Mouse (Mus musculus) stomach, embryonic 14.5 days (tissue): ENCODE results near the gene Olfr332. TPM values are rescaled to one million over a fixed set of nuclear protein-coding genes. Genes with fewer than 3 reads are reported as not detected.

Experiments used
- ATAC-seq: fragments of 200-750 bp; cut with Nextera tagmentation; 2 replicates; pipeline ENCODE4 v1.8.0; 2017; ENCODE audit warnings: low read depth, moderate TSS enrichment; ENCODE audit not compliant: insufficient number of reproducible peaks, insufficient read depth, low FRiP score
- H3K27ac ChIP-seq: fragments of 300-500 bp; sonication (generic); 2 replicates; pipeline ENCODE4 v1.5.1; 2014; ENCODE audit warnings: mild to moderate bottlenecking, low read length, moderate library complexity, mixed read lengths
- H3K27me3 ChIP-seq: fragments of 300-500 bp; sonication (generic); 2 replicates; pipeline ENCODE4 v1.6.1; 2014; ENCODE audit warnings: low read length, control low read depth, mixed read lengths; ENCODE audit not compliant: control insufficient read depth, insufficient read depth
- H3K36me3 ChIP-seq: fragments of 300-500 bp; sonication (generic); 2 replicates; pipeline ENCODE4 v1.6.1; 2014; ENCODE audit warnings: mild to moderate bottlenecking, control low read depth, low read length, moderate library complexity, mixed read lengths; ENCODE audit not compliant: control insufficient read depth, insufficient read depth
- H3K4me1 ChIP-seq: fragments of 300-500 bp; sonication (generic); 2 replicates; pipeline ENCODE4 v1.6.1; 2014; ENCODE audit warnings: low read length, control low read depth, mixed read lengths; ENCODE audit not compliant: control insufficient read depth, insufficient read depth
- H3K4me2 ChIP-seq: fragments of 300-500 bp; sonication (generic); replicated peaks from 2 replicates; pipeline ENCODE4 v1.6.1; 2014; ENCODE audit warnings: low read depth, low read length, control low read depth
- H3K4me3 ChIP-seq: fragments of 300-500 bp; sonication (generic); 2 replicates; pipeline ENCODE4 v1.5.1; 2014; ENCODE audit warnings: low read depth, low read length, control low read depth
- H3K9ac ChIP-seq: fragments of 300-500 bp; sonication (generic); replicated peaks from 2 replicates; pipeline ENCODE4 v1.6.1; 2014; ENCODE audit warnings: low read depth, mild to moderate bottlenecking, control low read depth, low read length, moderate library complexity, mixed read lengths
- H3K9me3 ChIP-seq: fragments of 300-500 bp; sonication (generic); 2 replicates; pipeline ENCODE4 v1.6.1; 2016; ENCODE audit warnings: low read depth, low read length, control low read depth; ENCODE audit not compliant: control insufficient read depth
- WGBS: fragments of 180-500 bp; shearing (Covaris S2); extraction: QIAGEN DNeasy Blood & Tissue Kit; methylation state at CpG from one replicate; pipeline ENCODE4 v1.1.7; 2014; 5-methylcytosine and 5-hydroxymethylcytosine counted together
- polyA plus RNA-seq: library from polyadenylated mRNA; unstranded; fragments of >200 nt; fragmentation: Nextera tagmentation; extraction: Ambion mirVana; gene quantifications from 2 replicates; pipeline ENCODE4 v1.2.1, GENCODE M21; 2014

The Olfr332 gene
- polyA plus RNA-seq, 1 experiment from 2014 or later: not detected

- Histone ChIP-seq H3K4me1 (no peaks in the 10 kb centered on the region), H3K36me3 (no peaks in the 10 kb centered on the region), H3K4me2 (no peak overlapping the region), H3K27me3 (no peaks in the 10 kb centered on the region), H3K9me3 (no peaks in the 10 kb centered on the region), H3K4me3 (no peak overlapping the region), H3K27ac (no peak overlapping the region), H3K9ac (no peak overlapping the region)
- no peak for ATAC-seq
- 38% methylated on average over 4 of the region's 4 CpGs for WGBS
These were observed 38.8 kb downstream of the Olfr332 start for GRCm38 (mm10) chr11:58453592-58453991.

DNA sequence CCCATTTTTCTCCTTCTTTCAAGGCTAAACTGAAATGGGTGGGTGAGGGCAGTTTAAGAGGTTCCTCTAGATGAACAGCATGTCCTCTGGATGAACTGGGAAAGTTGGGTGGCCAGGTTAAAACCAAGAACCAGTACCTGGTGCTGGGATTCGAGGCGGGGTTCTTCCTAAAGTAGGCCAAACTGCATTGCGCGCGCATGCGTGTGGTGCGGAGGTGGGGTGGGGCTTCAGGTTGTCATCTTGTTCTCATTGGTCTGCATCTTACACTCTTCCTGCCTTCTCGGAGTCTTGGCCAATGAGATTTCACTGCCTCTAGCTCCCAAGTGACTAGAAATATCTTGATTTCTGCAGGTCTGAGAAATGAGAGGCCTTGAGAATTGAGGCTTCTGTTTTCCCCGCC is 39.6 kb downstream of the Olfr332 start, which contains the start of gene Lypd9:
Lypd9 (minus strand) TSS at position 165 of the 400 bp plus-strand sequence.
- no peak for ATAC-seq
- no peaks in the 10 kb centered on the region for H3K36me3 ChIP-seq
- 94% methylated on average over 9 of the region's 9 CpGs for WGBS

More for the DNA sequence above, 39.6 kb downstream of the Olfr332 start, which contains the start of gene Lypd9:
- Histone ChIP-seq H3K4me2 (no peak within 1 kb of the TSS), H3K9me3 (no peaks in the 10 kb centered on the region), H3K4me3 (no peak within 1 kb of the TSS), H3K27ac (no peak within 1 kb of the TSS), H3K27me3 (no peaks in the 10 kb centered on the region), H3K4me1 (no peaks in the 10 kb centered on the region), H3K9ac (no peak within 1 kb of the TSS)

Other genes starting within 250 kb of the Olfr332 start
- not detected in 2 replicates for gene 4930438A08Rik, start 217.8 kb downstream of the Olfr332 start, polyA plus RNA-seq
- gene Zfp692, start 185.5 kb downstream of the Olfr332 start, polyA plus RNA-seq: 19.8 and 21.3 TPM in 2 replicates
- 41.8 and 44.9 TPM in 2 replicates for gene Zfp672, start 162.2 kb downstream of the Olfr332 start, polyA plus RNA-seq
- gene Sh3bp5l, start 161.8 kb downstream of the Olfr332 start, polyA plus RNA-seq: 22.4 and 24.2 TPM in 2 replicates
- gene Lypd8, start 113.5 kb downstream of the Olfr332 start, polyA plus RNA-seq: 32.0 and 42.9 TPM in 2 replicates
- gene 1810065E05Rik, start 71.4 kb downstream of the Olfr332 start, polyA plus RNA-seq: not detected in 2 replicates
- gene Gm12253, start 60.0 kb downstream of the Olfr332 start, polyA plus RNA-seq: not detected in 2 replicates
- gene Lypd9, start 39.6 kb downstream of the Olfr332 start, polyA plus RNA-seq: not detected in 2 replicates
- not detected in 2 replicates for gene Olfr30, start 30.3 kb downstream of the Olfr332 start, polyA plus RNA-seq
- not detected in 2 replicates for gene Olfr331, start 10.0 kb upstream of the Olfr332 start, polyA plus RNA-seq
- not detected in 2 replicates for gene Olfr330, start 42.3 kb upstream of the Olfr332 start, polyA plus RNA-seq
- not detected in 2 replicates for gene Olfr329-ps, start 53.9 kb upstream of the Olfr332 start, polyA plus RNA-seq
- gene Olfr328, start 63.1 kb upstream of the Olfr332 start, polyA plus RNA-seq: 0.12 TPM in 1 of 2 replicates, not detected in the other
- not detected in 2 replicates for gene Olfr224, start 78.0 kb upstream of the Olfr332 start, polyA plus RNA-seq
- gene Olfr325, start 85.2 kb upstream of the Olfr332 start, polyA plus RNA-seq: not detected in 2 replicates
- gene Olfr324, start 102.6 kb upstream of the Olfr332 start, polyA plus RNA-seq: not detected in 2 replicates
- gene 2210407C18Rik, start 123.5 kb upstream of the Olfr332 start, polyA plus RNA-seq: 0.58 and 0.90 TPM in 2 replicates
- gene Olfr323, start 137.9 kb upstream of the Olfr332 start, polyA plus RNA-seq: not detected in 2 replicates
- 0.14 TPM in 1 of 2 replicates, not detected in the other for gene Trim58, start 147.9 kb upstream of the Olfr332 start, polyA plus RNA-seq
- not detected in 2 replicates for gene Olfr322, start 166.2 kb upstream of the Olfr332 start, polyA plus RNA-seq
- gene Olfr320, start 188.5 kb upstream of the Olfr332 start, polyA plus RNA-seq: not detected in 2 replicates
- gene Olfr319, start 206.6 kb upstream of the Olfr332 start, polyA plus RNA-seq: not detected in 2 replicates
- gene Olfr318, start 231.5 kb upstream of the Olfr332 start, polyA plus RNA-seq: not detected in 2 replicates
- not detected in 2 replicates for gene Olfr317, start 246.7 kb upstream of the Olfr332 start, polyA plus RNA-seq